In genomic region chr10:57631896-57632867, GRCm38 (mm10) we compare ENCODE assay signal across 8 mouse cellular contexts. TPM values are rescaled to one million over a fixed set of nuclear protein-coding genes. Genes with fewer than 3 reads are reported as not detected.
DNase-seq lines count a peak whose midpoint lies in the region; ATAC-seq and TF ChIP-seq lines count a peak whose summit lies in the region.

Pkib (plus strand) TSS chr10:57631981.

- TF ChIP-seq CTCF in cortical plate, adult 2 months (IDR thresholded peaks at IDR 0.05; ENCODE audit: extremely low read depth, insufficient read depth, low read length) = no peak

- no peaks in the 10 kb centered on the region for H3K4me1 ChIP-seq in cortical plate, adult 2 months (ENCODE audit: control insufficient read depth, insufficient read depth, low read length)

- intact Hi-C loops in gastrocnemius, postnatal 36 days (cut with DNase I) = no loop called here
- intact Hi-C loops in left cerebral cortex, postnatal 36 days (cut with DNase I) = no loop called here

- ATAC-seq in megakaryocyte progenitor cell, adult 5-6 weeks (replicated peaks; ENCODE audit: poor library complexity) = peak; percentile 92

- peak within 1 kb of the TSS; percentile 61 for H3K4me3 ChIP-seq in cortical plate, adult 2 months (ENCODE audit: insufficient read depth, low read length)

- peak; percentile 56 for DNase-seq in adrenal gland, postnatal 10 days
- DNase-seq in gastrocnemius, postnatal 36 days = peak; percentile 4 to 12
- DNase-seq in kidney, adult 18-20 months = peak; percentile 44
- peak; percentile 67 to 72 for DNase-seq in left cerebral cortex, postnatal 36 days (ENCODE audit: low spot score in 2 of 2)
- peak; percentile 50 for DNase-seq in right cerebral cortex, postnatal 4 days
- no peak for DNase-seq in c-Kit-positive CD71-positive TER-119-positive erythroid progenitor cells, embryonic 14.5 days (ENCODE audit: low spot score)

- TF ChIP-seq POLR2A in cortical plate, adult 2 months (IDR thresholded peaks at IDR 0.05; ENCODE audit: extremely low read depth, insufficient read depth, low read length) = no peak

- 0 out of 2 replicates have a peak within 1 kb of the TSS, but pooled peaks have one; percentile 25 for H3K27ac ChIP-seq in cortical plate, adult 2 months (ENCODE audit: insufficient read depth, low read length)

RNA-seq across cellular contexts. Expression of gene Pkib, which starts in this region (rescaled TPM):
- total RNA-seq in adrenal gland, postnatal 10 days (2021) = 1 to 10 TPM in 1 of 2 experiments, under 1 TPM in 1; 0.57 to 1.3 TPM
- 13.1 and 14.6 TPM in 2 replicates for polyA plus RNA-seq in cortical plate, adult 2 months (2012; rRNA removed)
- total RNA-seq in gastrocnemius, postnatal 36 days (2021) = not detected
- 10 to 100 TPM in 1 of 2 experiments, 1 to 10 TPM in 1; 9.7 to 13.1 TPM for total RNA-seq in left cerebral cortex, postnatal 36 days (2021)
- 22.1 and 23.6 TPM in 2 replicates for total RNA-seq in megakaryocyte progenitor cell, adult 5-6 weeks (2015)
- total RNA-seq in megakaryocyte progenitor cell, adult 5-6 weeks (2017) = 12.7 and 14.4 TPM in 2 replicates

Comparison
In these comparisons a context has a peak if more than half of its experiments do, and no peak if none do; other contexts are left out.
1. RNA of gene Pkib (total RNA-seq): 12.7 to 23.6 TPM in megakaryocyte progenitor cell, adult 5-6 weeks and 9.7 to 13.1 TPM in left cerebral cortex, postnatal 36 days; 0.57 to 1.3 TPM in adrenal gland, postnatal 10 days and not detected in gastrocnemius, postnatal 36 days; every median in the first group is over 4 times any median in the second.
2. Peak in DNase-seq in gastrocnemius, postnatal 36 days; RNA of the gene not detected or under 1 TPM.